Mouse (Mus musculus) gastrocnemius, adult 8-10 months (tissue): ENCODE measurements around the gene Npff. TPM values are rescaled to one million over a fixed set of nuclear protein-coding genes. Genes with fewer than 3 reads are reported as not detected.

Source experiments
- DNase-seq, 2 experiments: peaks; one replicate each; pipeline ENCODE4 v3.0.0; 2022; ENCODE audit warnings: low spot score in 2 of 2
- total RNA-seq, 4 experiments: library from RNA; stranded (reverse); gene quantifications; 2 replicates each; pipeline ENCODE4 v1.2.4; 2022

Gene Npff
- 1 to 10 TPM in 2 of 4 experiments, under 1 TPM in 2; 0.82 to 1.5 (median 1.1) TPM for total RNA-seq

DNA sequence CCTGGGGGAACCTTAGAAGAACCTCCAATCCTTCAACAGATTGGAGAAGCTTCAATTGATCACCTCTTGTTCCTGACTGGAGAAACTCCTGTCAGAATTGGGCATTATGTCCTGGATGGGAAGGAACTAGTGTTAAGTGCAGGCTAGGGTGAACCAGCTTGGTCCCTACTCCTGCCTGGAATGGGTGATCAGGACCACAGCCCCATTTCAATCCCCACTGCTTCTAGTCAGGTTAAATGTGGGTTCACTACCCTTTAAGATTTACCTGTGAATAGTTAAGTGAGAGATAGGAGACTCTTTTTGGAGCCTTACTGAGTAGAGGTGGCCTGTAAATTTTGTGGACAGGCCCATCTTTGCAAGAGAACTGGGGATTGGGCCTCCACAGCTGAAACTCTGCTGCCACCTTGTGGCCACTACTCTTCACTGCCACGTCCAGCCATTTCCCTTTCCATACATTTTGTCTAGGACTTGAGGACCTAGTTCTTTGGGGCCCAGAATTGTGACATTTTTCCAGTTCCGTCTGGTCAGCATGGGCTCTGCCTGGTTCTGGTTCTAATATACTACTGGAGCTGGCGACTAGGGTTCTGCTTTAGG is at the start of gene Npff:
TSS of gene Npff (minus strand) at position 51 of the 594 bp plus-strand sequence.
- DNase-seq = peak in 1 of 2 experiments; percentile 52

DNA sequence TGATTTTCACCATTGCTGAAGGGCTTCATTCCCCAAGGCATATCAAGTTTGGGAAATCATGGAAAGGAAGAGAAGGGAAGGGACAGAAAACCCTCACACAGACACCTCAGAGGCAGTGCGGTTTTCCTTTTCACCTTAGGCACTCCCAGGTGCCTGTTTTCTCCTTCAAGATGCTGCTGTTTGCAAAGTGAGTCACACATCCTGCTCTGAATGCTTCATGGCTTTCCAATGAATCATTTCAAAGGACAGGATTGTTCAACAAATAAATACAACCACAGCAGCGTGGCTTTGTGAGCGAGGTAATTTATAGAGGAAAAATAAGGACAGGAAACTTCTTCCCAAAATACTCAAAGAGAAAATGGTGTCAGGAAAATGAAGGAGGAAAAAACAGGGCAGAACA is 47.3 kb upstream of the Npff start:
- no peak for DNase-seq

DNA sequence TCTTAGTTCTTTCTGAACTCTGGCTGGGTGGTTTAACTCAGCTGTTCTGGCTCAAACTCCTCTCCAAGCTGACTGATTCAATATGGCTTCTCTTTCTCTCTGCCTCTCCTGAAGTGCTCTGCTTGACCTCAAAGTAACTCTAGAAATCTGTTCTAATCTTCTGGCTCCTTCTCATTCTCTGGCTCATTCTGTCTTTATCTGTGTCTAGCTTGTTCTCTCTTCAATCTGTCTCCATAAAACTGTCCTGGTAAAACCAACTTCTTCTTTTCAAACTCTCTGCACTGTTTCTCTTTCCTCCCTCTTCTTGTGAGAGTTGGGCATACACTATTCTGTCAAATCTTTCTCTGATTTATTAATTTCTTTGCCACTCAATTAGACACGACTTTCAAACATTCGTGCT is 43.1 kb upstream of the Npff start:
- no peak for DNase-seq

DNA sequence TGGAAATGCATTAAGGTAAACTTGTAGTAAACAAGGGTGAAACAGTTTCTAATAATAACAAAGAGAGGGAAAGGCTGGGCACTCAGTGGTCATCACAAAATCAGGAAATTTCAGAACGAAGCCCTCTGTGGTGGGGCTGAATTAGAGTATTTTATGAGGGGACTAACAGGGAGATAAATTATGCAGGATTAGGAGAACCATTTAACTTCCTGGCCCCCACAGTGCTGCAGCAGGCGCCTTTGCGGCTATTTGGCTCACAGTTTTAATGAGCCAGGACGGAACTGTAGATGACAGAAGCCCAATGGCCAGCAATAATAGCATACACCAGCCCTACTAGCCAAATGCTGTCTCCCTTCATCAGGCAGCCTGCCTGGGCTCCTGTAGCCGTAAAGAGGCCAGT is 38.9 kb upstream of the Npff start:
- DNase-seq = no peak

DNA sequence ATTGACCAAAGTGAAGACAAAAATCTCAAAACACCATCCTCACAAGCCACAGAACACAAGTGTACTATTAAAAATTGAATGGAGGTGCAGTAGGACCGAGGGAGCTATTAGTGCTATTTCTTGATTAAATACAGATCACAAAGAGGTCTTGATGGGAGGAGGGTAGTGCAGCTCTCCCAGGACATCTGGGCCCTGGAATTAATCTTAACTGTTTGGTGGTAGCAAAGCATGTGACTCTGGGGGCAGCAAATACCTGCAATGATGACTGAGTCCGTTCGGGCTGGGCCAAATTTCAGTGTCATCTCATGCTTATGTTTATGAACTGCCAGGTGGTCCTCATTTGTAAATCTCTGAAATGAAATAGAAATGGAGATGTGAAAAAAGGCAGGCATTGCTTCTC is 38.3 kb upstream of the Npff start:
- no peak for DNase-seq

DNA sequence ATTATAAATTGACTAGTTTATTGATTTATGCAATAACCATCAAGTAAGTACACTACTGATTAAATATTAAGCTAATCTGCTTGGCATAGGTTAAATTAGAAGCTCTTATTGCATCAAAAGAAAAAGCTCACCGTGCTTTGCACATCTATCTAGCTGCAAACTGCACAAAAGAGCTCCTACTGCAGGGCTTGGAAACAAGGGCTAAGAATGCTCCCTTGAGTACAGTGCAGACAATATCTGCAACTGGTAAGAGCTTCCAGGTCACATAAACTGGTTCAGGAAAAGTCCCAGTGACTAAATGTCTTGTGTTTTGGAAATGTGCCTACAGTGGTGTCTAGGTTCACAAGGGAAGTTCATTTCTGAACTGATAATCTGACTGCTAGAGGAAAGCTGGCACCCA is 37.7 kb upstream of the Npff start:
- DNase-seq = no peak

DNA sequence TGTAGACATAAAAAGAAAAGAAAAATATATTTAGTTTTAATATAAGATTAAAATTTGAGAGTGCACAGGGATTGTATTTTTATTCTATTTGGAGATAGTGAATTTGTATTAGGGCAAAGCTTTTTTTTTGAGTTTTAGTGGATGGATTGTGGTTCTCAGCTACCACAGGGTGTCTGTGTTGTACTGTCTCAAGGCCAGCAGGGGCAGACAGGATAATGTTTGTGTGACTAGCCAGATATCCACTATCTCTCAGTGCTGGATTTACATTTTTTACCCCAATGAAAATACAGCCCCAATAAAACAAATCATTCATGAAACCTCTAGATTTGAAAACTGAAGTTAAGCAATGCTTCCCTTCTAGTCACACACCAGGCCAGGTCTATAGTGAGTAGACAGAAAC is 32.8 kb upstream of the Npff start:
- no peak for DNase-seq

DNA sequence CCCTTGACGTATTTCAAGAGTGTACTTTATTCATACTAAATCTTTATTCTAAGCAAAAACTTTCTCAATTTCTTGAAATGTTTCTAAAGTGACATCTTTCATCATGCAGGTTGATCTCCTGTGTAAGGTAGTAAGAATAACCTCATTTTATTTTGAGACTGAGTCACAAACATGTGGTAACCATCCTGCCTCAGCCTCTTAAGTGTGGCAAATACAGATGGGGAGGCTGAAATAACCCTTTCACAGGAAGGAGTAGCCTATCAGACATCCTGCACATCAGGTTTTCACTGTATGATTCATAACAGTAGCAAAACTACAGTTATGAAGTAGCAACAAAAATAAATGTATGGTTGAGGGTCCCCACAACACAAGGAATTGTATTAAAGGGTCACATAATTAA is 30.8 kb upstream of the Npff start:
- DNase-seq = no peak

DNA sequence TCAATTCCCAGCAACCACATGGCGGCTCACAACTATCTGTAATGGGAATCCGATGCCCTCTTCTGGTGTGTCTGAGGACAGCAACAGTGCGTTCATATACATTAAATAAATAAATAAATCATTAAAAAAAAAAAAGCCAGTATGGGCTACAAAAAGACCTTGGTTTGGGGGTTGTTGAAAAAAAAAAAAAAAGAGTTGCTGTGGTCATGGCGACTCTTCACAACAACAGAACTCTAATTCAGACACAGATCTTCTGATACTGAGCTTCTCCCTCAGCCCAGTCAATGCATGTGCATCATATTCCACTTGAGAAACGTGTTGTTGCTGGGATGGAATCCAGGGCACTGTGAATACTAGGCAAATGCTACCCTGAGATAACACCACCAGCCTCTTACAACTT is 27.9 kb upstream of the Npff start:
- DNase-seq = no peak

DNA sequence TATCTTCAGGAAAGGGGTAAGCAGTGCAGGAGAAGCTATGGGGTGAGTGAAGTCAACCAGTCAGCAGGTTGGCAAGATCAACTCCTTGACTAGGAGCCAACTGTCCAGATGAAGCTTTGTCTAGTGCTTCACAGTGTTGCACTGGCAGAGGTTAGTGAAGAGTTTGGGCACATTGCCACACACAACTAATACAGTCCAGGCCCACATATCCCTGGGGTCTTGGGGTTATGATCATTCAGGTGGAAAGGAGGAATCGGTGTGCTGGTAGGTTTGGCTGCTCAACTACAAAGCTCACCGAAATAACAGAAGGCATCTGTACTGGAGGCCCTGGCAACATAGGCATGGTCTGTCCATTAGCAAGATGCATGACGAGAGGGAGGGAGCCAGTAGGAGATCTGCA is 22.7 kb upstream of the Npff start:
- no peak for DNase-seq

DNA sequence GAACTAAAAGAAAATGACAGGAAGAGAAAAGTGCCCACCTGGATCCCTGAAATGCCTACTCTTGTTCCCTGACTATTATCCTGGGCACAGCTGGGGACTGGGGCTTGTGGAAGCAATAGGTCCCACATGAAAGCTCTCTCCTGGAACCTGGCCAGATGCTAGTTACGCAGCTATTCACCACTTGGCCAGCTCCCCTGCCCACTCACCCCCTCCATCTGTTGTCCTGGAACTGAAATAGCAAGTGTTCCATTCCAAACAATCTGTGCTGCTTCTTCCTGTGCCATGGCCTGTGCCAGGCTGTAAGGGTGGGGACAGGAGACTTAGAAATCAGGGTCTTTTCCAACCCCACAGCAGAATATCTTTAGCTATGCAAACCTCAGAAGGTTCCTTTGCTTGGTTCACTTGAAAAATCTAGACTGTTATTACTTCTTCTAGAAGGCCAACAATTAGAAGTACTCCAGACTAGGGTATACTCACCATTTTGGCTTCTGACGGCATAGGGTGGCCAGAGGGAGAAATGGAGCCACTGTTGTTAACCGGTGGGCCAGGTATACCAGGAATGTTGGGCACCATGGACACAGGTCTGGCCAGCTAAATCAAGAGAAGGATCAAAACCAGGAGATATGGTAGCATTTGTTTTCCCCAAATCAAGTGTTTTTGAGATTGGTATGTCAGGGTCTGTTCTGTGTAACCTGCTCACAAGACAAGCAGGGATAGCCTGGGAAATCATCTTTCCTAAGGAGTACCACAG is 22.1 kb upstream of the Npff start:
- DNase-seq = peak; percentile 24 to 27

DNA sequence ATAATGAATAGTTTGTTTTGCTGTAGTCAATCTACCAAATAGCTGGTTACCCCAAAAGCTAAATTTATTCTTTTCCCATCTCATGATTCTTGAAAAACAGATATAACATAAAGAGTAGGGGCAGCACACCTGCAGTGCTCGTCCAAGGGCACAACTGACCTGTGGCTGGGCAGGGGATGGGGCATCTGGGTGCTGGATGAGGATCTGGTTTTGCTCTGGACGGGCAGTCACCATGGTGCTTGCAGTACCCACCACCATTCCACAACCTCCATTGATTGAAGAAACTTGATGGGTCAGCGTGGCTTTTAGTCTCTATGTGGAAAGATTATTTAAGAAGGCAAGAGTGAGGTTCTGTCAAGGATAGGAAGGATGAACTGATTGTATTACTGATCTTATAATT is 21.5 kb upstream of the Npff start:
- DNase-seq = no peak

DNA sequence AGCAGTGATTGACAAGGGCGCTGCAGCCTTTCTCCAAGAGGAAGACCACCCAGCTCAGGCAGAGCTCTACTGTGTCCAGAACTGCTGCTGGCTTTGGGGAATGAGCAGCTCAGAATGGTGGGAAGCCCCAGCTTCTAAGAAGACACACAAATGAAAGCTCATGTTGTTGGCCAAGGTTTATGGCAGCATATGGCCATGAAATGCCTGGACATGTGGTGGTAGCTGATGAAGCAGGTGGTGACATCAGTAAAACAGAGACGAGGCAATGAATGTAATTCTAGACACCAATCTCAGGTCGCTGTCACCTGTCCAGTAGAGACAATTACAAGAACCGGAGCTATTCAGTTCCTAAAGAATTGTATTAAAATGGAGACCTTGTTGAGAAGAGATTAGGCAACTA is 20.1 kb upstream of the Npff start:
- no peak for DNase-seq

DNA sequence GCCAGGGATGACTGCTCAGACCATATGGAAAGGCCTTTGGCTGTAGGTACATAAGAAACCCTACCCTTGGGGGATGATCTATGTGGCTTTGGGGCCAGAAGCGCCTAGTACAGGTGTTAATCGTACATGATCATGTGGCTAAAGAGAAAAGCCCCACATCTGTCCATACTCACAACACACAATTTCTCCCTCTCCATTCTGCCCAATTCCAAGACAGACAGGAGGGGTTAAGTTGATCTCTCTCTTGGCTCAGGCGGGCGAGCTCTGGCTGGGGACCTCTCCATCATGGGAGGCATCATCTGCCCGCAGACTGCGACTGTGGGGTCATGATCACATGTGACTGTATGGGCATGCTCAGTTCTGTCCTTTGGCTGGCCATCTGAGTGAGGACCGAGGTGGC is 9.2 kb upstream of the Npff start:
- DNase-seq = no peak

DNA sequence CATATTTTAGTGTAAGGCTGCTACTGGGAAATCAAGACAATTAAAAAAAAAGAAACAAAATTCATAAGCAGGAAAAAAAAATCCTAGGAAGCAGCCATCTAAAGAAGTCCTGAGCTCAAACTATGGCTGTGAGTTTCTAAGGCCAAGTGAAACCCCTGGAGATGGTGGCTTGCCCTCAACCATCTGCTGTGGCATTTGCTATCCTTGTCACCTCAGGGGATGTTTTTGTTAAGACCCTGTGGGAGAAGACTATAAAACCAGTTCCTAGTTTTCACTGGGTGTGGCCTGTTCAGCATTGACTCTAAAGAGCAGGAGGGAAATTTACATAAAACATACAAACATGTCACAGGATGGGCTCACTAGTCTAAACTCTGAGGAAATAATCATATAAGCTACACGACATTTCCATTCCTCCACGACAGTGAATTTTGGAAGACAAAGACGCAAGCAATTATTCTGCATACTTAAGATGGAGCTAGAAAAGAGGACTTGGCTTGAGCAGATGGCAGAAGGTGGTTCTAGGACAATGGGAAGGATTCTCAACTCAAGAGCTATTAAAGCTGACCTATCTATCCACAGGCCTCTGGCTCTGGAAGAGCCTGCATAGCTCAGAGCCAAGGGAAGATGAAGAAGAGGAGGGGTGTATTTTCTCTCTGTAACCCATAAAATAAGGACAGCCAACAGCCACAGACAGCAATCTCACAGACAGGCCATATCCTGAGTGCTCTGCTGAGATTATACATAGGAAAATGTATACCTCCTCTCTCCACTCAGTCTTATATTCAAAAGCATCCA is 7.6 kb upstream of the Npff start:
- DNase-seq = no peak

DNA sequence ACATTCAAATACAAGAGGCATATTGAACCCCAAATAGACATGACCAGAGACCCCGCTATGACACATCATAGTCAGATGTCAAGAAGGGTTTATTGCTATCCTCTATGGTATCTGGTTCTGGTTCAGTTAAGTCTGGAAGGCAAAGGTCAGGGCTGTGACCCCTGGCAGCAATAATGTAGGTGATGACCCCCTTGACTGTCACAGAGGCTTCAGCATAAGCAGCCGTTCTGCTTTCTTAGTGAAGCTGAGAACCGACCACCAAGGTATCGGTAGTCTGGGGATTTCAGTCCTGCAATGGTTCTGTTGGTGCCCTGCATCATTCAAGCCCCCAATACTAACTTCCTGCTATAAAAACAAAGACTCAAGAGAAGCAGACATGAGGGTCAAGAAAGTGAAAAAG is 6.8 kb upstream of the Npff start:
- no peak for DNase-seq

DNA sequence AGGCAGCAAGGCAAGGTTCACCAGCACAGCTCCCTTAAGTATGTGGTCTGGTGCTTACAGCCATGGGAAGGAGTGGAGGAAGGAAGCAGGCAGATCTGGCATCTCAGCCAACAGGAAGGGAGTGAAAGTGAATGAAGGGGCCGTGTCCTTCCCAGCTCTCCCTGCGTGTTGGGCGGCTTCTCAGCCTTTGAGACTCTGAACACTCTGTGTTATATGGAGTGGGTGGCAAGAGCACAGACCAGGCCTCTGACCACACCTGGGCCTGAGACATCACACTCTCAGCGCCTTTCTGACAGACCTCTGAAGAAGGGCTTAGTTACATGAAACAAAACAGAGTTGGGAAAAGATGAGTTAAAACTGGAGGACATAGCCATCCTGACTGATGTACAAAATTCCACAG is 5.8 kb upstream of the Npff start:
- no peak for DNase-seq

DNA sequence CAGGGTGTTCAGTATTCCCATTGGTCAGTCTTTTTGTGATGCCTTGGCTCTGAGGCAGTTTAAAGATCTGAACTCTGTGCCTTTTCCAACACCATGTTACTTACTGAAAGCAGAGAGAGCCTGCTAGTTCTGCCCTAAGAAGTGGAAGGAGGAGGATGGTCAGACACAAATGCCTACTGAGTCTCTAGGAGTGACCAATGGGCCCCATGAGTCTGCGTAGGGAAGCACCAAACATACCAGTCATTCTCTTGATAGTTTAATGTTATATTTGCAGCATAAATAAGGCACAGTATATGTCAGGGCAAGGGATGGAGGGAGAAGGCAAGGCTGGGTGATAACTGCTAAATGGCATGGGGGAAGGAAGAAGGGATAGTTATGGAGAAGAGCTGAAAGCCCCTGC is 3.7 kb upstream of the Npff start:
- no peak for DNase-seq

DNA sequence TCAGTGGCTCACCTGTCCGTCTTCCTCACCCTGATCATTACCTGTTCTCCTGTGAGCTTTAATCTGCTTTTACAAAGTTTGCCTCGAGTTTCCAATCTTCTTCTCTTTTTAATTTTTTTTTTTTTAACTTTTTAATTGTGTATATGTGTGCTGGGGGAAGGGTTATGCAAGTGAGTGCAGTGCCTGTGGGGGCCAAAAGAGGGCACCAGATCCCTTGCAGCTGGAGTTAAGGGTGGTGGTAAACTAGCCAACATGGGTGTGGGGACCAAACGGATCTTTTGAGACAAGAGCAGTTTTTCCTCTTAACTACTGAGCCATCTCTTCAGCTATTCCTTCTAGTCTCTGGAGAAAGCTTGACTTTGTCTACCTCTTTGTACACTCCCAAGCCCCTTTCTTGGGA is 3.2 kb upstream of the Npff start:
- no peak for DNase-seq

DNA sequence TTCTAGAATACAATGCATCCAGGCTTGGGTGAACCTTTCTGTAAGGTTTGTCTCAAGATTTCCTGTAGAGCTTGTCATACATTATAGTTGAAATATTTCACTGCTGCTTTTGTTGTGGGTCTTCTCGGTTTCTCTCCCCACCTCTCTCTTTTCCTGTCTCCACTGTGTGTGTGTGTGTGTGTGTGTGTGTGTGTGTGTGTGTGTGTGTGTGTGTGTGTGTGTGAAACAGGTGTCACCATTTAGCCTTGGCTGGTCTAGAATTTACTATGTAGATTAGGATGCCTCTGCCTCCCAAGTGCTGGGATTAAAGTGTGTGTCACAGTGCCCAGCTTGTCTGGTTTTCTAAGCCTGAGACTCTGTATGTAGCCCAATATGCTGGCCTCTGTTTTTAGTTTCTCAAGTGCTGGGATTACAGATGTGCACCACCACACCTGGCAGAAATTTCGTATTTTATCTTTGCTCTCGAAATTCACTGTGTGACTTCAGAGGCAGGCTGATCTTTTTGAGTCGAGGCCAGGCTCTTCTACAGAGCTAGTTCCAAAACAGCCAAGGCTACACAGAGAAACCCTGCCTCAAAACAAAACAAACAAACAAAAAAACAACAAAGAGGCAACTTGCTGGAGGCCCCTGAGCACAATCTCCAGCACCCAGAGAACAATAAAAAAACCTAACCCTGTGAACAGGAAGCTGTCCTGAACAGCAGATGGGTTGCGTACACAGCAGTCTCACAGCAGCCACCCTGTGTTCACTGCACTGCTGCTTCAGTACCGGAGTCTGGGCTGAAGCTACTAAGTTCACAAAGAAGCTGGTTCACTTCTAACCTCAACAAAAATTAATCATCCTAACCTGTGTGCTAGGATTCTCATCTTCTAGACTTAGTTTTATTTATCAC is 1.6 kb upstream of the Npff start:
- no peak for DNase-seq

DNA sequence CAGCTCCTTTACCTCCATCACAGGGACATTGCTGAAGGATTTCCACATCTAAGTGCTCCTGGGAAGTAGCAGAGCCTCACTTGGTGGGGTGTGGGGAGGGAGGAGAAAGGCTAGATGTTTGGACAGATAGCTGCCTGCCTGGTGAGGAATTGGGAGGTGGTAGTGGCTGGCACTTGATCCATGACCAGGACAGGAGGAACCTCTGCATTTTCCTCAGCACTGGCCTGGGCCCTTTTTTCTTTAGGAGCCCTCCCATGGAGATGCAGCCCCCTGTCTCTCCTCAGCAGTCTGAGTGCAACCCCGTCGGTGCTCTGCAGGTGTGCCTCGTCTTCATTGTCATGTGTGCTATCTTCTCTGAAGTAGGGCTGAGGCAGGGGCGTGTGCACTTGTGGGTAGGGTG is 3.3 kb downstream of the Npff start:
- no peak for DNase-seq

DNA sequence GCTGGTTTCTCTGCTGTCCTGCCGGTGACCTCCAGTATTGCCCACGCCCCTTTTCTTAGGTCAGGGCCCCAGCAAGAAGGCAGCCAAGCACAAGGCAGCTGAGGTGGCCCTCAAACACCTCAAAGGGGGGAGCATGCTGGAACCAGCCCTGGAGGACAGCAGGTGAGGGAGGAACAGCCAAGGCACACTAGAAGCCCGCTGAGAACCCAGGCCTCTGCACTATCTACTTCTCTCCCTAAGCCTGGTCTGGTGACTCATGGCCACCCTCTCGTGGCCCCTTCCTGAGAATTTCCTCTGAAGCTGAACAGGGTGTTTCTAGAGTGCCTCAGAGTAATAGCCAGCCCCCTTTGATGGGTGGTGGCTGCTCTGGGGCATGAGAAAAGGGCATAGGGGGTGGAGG is 4.3 kb downstream of the Npff start:
- no peak for DNase-seq
